Mouse (Mus musculus) cerebellum, postnatal 25 days (tissue): ENCODE measurements at regions not wholly inside any gene's neighbourhood (a gene's known extent, or its start where the extent isn't known, plus 50 kb on each side); places are given as distances from the start of the nearest gene placed in this dataset.
A peak's percentile ranks its signal among the peaks of the same experiment; 100 is the strongest.

Experiments
- DNase-seq, 2 experiments: peaks; one replicate each; pipeline ENCODE4 v3.0.0; 2021; ENCODE audit warnings: mixed read lengths in 2 of 2

DNA sequence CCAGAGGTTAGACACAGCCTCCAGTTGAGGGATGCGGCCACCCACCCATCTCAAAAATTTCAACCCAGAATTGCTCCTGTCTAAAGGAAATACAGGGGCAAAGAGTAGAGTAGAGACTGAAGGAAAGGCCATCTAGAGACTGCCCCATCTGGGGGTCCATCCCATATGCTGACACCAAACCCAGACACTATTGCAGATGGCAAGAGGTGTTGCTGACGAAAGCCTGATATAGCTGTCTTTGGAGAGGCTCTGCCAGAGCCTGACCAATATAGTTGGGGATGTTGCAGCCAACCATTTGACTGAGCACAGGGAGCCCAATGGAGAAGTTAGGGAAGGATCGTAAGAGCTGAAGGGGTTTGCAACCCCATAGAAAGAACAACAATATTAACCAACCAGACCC, 141.6 kb upstream of the Reg3b start:
- DNase-seq = no peak

- no peak for DNase-seq
Observed at GRCm38 (mm10) chr6:78244404-78244803, 126.1 kb upstream of the Reg3b start.

GRCm38 (mm10) chr6:78245010-78245409, 125.4 kb upstream of the Reg3b start:
- DNase-seq = no peak

DNA sequence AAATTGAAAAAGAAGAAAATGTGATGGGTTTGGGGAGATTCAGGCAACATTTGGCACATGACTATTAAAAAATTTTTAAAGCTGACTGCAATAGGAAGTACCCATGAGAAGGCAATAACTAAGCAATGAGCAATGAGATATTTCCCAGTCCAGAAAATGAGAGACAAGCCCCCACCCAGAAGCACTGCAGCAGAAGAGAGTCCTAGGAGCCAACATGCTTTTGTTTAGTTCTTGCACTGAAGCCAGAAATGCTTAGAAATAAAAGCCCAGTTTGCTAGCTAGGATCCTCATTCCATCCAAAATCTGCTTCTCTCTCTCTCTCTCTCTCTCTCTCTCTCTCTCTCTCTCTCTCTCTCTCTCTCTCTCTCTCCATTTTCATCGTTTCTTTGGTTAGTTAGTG, 120.4 kb upstream of the Reg3b start:
- no peak for DNase-seq

DNA sequence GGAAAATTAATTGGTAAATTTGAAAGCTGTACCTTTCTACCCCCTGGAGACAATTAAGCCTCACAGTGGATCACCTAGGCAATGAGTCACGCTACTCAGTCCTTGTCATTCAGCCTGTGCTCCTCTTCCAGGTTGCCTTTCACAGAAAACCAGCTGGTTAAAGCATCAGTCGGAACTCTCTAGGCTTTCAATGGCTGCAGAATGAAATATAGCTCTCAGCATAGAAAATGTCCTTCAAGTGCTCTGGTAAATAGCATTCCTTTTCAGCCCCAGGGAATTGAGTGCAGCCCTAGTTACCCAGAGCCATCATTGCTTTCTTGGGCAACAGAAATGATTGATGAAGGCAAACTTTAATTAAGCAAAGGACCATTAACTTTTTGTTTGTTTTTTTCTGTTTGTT, 119.9 kb upstream of the Reg3b start:
- DNase-seq = no peak

- no peak for DNase-seq
Observed at GRCm38 (mm10) chr6:78271879-78272546, 98.4 kb upstream of the Reg3b start.

- peak in 1 of 2 experiments; percentile 7 for DNase-seq
Observed at GRCm38 (mm10) chr6:78277993-78278715, 92.3 kb upstream of the Reg3b start.

DNA sequence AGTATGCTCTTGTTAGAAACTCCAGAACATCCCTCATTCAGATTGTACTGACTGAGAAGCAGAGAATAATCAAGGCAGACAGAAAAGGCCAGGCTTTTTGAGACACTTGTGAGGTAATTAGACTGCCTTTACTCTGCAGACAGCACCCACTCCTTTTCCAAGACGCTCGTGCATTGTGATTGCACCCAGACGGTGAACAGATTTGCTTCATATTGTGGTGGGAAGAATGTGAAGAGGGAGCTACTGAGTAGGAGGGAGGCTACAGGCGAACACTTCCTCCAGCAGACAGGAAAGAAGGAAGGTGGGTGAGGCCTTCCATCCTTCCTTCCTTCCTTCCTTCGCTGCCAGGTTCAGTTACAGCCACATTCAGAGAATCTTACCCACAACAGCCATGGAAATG, 89.9 kb upstream of the Reg3b start:
- DNase-seq = no peak

- DNase-seq = no peak
Observed at GRCm38 (mm10) chr6:78294647-78295046, 75.8 kb upstream of the Reg3b start.

DNA sequence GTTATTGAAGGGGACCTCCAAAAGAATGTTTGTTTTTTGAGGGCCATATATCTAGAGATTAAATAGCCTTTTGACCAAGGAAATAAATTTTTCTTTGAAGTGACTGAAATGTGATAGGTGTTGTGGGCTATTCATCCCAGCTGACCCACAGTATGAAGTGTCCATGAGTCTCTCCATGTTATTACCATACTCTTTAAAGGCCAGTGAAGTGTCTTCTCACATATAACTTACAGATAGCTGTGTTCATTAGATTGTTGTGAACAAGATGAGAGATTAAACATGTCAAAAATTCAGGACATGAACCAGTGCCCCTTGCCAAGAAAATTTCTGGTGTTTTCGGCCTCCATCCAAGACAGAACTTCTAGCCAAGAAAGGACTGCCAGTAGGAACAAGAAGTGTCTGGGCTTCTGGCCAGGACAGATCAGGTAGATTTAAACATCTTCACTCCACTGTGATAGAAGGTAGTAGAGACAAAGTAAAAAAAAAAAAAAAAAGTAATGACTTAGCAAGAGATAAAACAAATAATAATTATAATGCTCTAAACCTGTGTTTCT, 67.2 kb upstream of the Reg3b start:
- DNase-seq = peak; percentile 19 to 52
